Mouse (Mus musculus) urinary bladder, postnatal 0 days (tissue): ENCODE data around the gene Ccnt1. TPM values are rescaled to one million over a fixed set of nuclear protein-coding genes. Genes with fewer than 3 reads are reported as not detected.

Source experiments
- microRNA-seq: library from miRNA; unstranded; fragments of <30 nt; microRNA quantifications from one replicate; pipeline ENCODE4, GENCODE M21; 2016
- polyA plus RNA-seq: library from polyadenylated mRNA; unstranded; fragments of >200 nt; fragmentation: Nextera tagmentation; extraction: Ambion mirVana; gene quantifications from 2 replicates; pipeline ENCODE4 v1.2.1, GENCODE M21; 2015

The Ccnt1 gene
- polyA plus RNA-seq: 26.1 and 27.2 TPM in 2 replicates

GRCm38 (mm10) chr15:98570873-98571538 is at the start of gene Ccnt1, which contains the start of gene 4930415O20Rik:
Gene Ccnt1 (minus strand): TSS chr15:98570923.
Gene 4930415O20Rik (plus strand): TSS chr15:98571004.

GRCm38 (mm10) chr15:98609331-98610130 is 38.8 kb upstream of the Ccnt1 start, which contains the start of gene Adcy6:
Gene Adcy6 (minus strand): TSS chr15:98610076.

DNA sequence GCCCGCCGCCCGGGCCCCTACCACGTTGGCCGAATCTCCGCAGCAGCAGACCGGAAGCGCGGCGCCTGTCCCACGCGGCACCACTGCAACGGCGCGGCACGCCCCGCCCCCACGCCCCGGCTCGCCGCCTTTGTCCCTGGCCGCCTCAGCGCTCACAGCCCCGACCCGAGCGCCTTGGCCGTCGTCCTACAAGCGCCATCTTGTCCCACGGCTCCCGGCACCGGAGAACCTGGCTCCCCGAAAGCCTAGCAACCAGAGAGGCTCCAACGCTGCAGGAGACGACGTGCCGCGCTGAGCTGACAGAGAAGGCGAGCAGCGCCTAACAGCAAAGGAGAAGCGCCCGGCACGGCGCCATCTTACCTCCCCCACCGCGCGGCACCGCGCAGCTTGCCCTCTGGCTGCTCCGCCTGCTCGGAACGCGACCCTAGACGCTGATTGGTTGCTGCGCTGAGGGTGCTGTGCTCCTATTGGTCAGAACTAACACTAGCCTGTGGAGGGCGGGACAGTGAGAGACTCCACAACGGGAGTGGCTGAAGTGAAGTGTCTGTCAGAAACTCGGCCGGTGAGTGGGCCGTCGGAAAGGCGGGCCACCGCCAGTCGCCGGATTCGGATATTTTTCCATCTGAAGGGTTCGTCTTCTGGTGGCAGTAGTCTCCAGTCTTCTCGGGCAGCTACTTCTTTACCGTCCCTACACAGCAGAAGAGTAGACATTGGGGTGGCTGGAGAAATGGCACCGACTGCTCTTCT is 36.7 kb downstream of the Ccnt1 start, which contains the start of gene Kansl2:
TSS of gene Kansl2 (minus strand) at position 384 of the 747 bp plus-strand sequence.

GRCm38 (mm10) chr15:98492102-98492501 is 78.6 kb downstream of the Ccnt1 start, which contains the start of gene Olfr279:
Gene Olfr279 (plus strand): TSS chr15:98492402.

Small RNA genes within 50 kb of the gene (microRNA-seq; reads per million reads assigned to microRNA genes)
- gene Mir1291: not detected

Other genes starting within 250 kb of the Ccnt1 start
- gene Olfr284, start 229.9 kb downstream of the Ccnt1 start, polyA plus RNA-seq: not detected in 2 replicates
- gene Olfr283, start 190.0 kb downstream of the Ccnt1 start, polyA plus RNA-seq: not detected in 2 replicates
- not detected in 2 replicates for gene Olfr282, start 139.7 kb downstream of the Ccnt1 start, polyA plus RNA-seq
- gene Olfr281, start 118.3 kb downstream of the Ccnt1 start, polyA plus RNA-seq: not detected in 2 replicates
- not detected in 2 replicates for gene OR5BS1P, start 101.0 kb downstream of the Ccnt1 start, polyA plus RNA-seq
- not detected in 2 replicates for gene Lalba, start 88.2 kb downstream of the Ccnt1 start, polyA plus RNA-seq
- gene Olfr279, start 78.5 kb downstream of the Ccnt1 start, polyA plus RNA-seq: not detected in 2 replicates
- 47.3 and 47.6 TPM in 2 replicates for gene Kansl2, start 36.7 kb downstream of the Ccnt1 start, polyA plus RNA-seq
- not detected in 2 replicates for gene 4930415O20Rik, start 81 bp upstream of the Ccnt1 start, polyA plus RNA-seq
- gene Adcy6, start 39.2 kb upstream of the Ccnt1 start, polyA plus RNA-seq: 5.0 and 5.8 TPM in 2 replicates
- 17.3 and 20.5 TPM in 2 replicates for gene Cacnb3, start 59.9 kb upstream of the Ccnt1 start, polyA plus RNA-seq
- gene Ddx23, start 92.0 kb upstream of the Ccnt1 start, polyA plus RNA-seq: 11.6 and 12.9 TPM in 2 replicates
- gene Rnd1, start 106.5 kb upstream of the Ccnt1 start, polyA plus RNA-seq: 0.63 and 1.3 TPM in 2 replicates
- 4.9 and 5.3 TPM in 2 replicates for gene Ccdc65, start 137.3 kb upstream of the Ccnt1 start, polyA plus RNA-seq
- gene Fkbp11, start 157.3 kb upstream of the Ccnt1 start, polyA plus RNA-seq: 39.2 and 42.9 TPM in 2 replicates
- gene Arf3, start 192.3 kb upstream of the Ccnt1 start, polyA plus RNA-seq: 24.2 and 25.3 TPM in 2 replicates
- 0.58 and 1.1 TPM in 2 replicates for gene Wnt10b, start 207.2 kb upstream of the Ccnt1 start, polyA plus RNA-seq
- gene Wnt1, start 218.9 kb upstream of the Ccnt1 start, polyA plus RNA-seq: 0.12 TPM in 1 of 2 replicates, not detected in the other
- not detected in 2 replicates for gene Ddn, start 238.6 kb upstream of the Ccnt1 start, polyA plus RNA-seq